Mouse (Mus musculus) CH12.LX (cell line): Measurements from ENCODE around the gene E2f2. TPM values are rescaled to one million over a fixed set of nuclear protein-coding genes. Genes with fewer than 3 reads are reported as not detected.

Experiments
- DNase-seq: peaks from one replicate; pipeline ENCODE4 v3.0.0-alpha.2; 2013; ENCODE audit errors: extremely low read depth
- H3K27ac ChIP-seq: 2 replicates; pipeline ENCODE4 v1.5.1; 2012; ENCODE audit warnings: low read depth, mild to moderate bottlenecking, control low read depth, moderate library complexity; ENCODE audit not compliant: insufficient read depth
- H3K27me3 ChIP-seq: replicated peaks from 2 replicates; pipeline ENCODE3; 2012; ENCODE audit warnings: inconsistent platforms
- H3K36me3 ChIP-seq, 2 experiments: replicated peaks in 1 of 2; 2 replicates each; pipeline versions ENCODE3 to v1.6.1; 2012; ENCODE audit warnings: inconsistent platforms in 1 of 2, low read length in 1 of 2, mild to moderate bottlenecking in 1 of 2, mixed read lengths in 1 of 2, moderate library complexity in 1 of 2; ENCODE audit not compliant: control insufficient read depth in 1 of 2, insufficient read depth in 1 of 2
- H3K4me1 ChIP-seq, 2 experiments: 2 replicates each; pipeline ENCODE4 v1.6.1; 2012; ENCODE audit warnings: inconsistent platforms in 1 of 2, moderate library complexity in 1 of 2; ENCODE audit not compliant: insufficient read depth in 2 of 2, control insufficient read depth in 1 of 2
- H3K4me2 ChIP-seq: 2 replicates; pipeline ENCODE4 v1.6.1; 2012; ENCODE audit warnings: low read depth, mild to moderate bottlenecking, control low read depth; ENCODE audit not compliant: poor library complexity, insufficient read depth, severe bottlenecking
- H3K4me3 ChIP-seq, 3 experiments: fragments of 150-350 bp in 1 of 3; sonication (generic) in 1 of 3; replicated peaks in 1 of 3; 2 replicates each; pipeline versions ENCODE3 to v1.5.1; 2011 to 2012; ENCODE audit warnings: low read depth in 2 of 3, low read length in 2 of 3, mild to moderate bottlenecking in 2 of 3, moderate library complexity in 2 of 3, control low read depth in 1 of 3, improper control_type of control experiment in 1 of 3, inconsistent platforms in 1 of 3, mixed read lengths in 1 of 3; ENCODE audit not compliant: poor library complexity in 1 of 3
- H3K79me2 ChIP-seq: replicated peaks from 2 replicates; pipeline ENCODE4 v1.6.1; 2012; ENCODE audit warnings: mild to moderate bottlenecking, moderate library complexity; ENCODE audit not compliant: control insufficient read depth, poor library complexity, insufficient read depth, severe bottlenecking; ENCODE audit errors: extremely low read depth
- H3K9ac ChIP-seq: 2 replicates; pipeline ENCODE4 v1.6.1; 2012; ENCODE audit warnings: low read depth, mild to moderate bottlenecking, control low read depth, moderate library complexity; ENCODE audit not compliant: insufficient read depth
- H3K9me3 ChIP-seq: replicated peaks from 2 replicates; pipeline ENCODE3; 2012; ENCODE audit warnings: low read length, inconsistent platforms, mixed read lengths
- BHLHE40 ChIP-seq: IDR thresholded peaks from 2 replicates; pipeline ENCODE4 v1.6.1; 2011; ENCODE audit warnings: mild to moderate bottlenecking, low read depth, low read length, improper control_type of control experiment
- CHD2 ChIP-seq: IDR thresholded peaks from 2 replicates; pipeline ENCODE4 v1.6.1; 2011; ENCODE audit warnings: low read length, improper control_type of control experiment
- CTCF ChIP-seq, 2 experiments: IDR thresholded peaks in 1 of 2; conservative IDR thresholded peaks in 1 of 2; 2 replicates each; pipeline ENCODE4 v1.5.1; 2011 to 2012; ENCODE audit warnings: low read depth in 2 of 2, low read length in 2 of 2, improper control_type of control experiment in 1 of 2, inconsistent platforms in 1 of 2, mild to moderate bottlenecking in 1 of 2, moderate library complexity in 1 of 2
- ETS1 ChIP-seq: conservative IDR thresholded peaks from 2 replicates; pipeline ENCODE4 v1.6.1; 2012; ENCODE audit warnings: low read depth, mild to moderate bottlenecking, inconsistent platforms, low read length, improper control_type of control experiment, moderate library complexity
- JUN ChIP-seq: IDR thresholded peaks from 2 replicates; pipeline ENCODE4 v1.6.1; 2011; ENCODE audit warnings: low read depth, mild to moderate bottlenecking, low read length, improper control_type of control experiment, moderate library complexity; ENCODE audit not compliant: insufficient read depth
- JUND ChIP-seq: conservative IDR thresholded peaks from 2 replicates; pipeline ENCODE4 v1.6.1; 2011; ENCODE audit warnings: low read depth, low read length, improper control_type of control experiment
- MAFK ChIP-seq: IDR thresholded peaks from 2 replicates; pipeline ENCODE4 v1.6.1; 2011; ENCODE audit warnings: low read length, improper control_type of control experiment; ENCODE audit not compliant: insufficient replicate concordance
- MAZ ChIP-seq: IDR thresholded peaks from 2 replicates; pipeline ENCODE4 v1.6.1; 2012; ENCODE audit warnings: low read depth, mild to moderate bottlenecking, inconsistent platforms, low read length, improper control_type of control experiment, moderate library complexity
- PAX5 ChIP-seq: IDR thresholded peaks from 2 replicates; pipeline ENCODE4 v1.6.1; 2012; ENCODE audit warnings: low read length, inconsistent platforms, mixed read lengths
- POLR2A ChIP-seq: IDR thresholded peaks from 2 replicates; pipeline ENCODE4 v1.6.1; 2011; ENCODE audit warnings: low read depth, mild to moderate bottlenecking, improper control_type of control experiment, low read length
- POLR2AphosphoS2 ChIP-seq: IDR thresholded peaks from 2 replicates; pipeline ENCODE4 v1.6.1; 2011; ENCODE audit warnings: low read depth, low read length, improper control_type of control experiment
- SIN3A ChIP-seq: IDR thresholded peaks from 2 replicates; pipeline ENCODE4 v1.6.1; 2012; ENCODE audit warnings: low read length, improper control_type of control experiment, inconsistent platforms
- TBP ChIP-seq: conservative IDR thresholded peaks from 2 replicates; pipeline ENCODE4 v1.6.1; 2011; ENCODE audit warnings: low read depth, low read length, improper control_type of control experiment
- UBTF ChIP-seq: IDR thresholded peaks from 2 replicates; pipeline ENCODE4 v1.6.1; 2012; ENCODE audit warnings: low read depth, mild to moderate bottlenecking, inconsistent platforms, low read length, improper control_type of control experiment, moderate library complexity
- ZC3H11A ChIP-seq: IDR thresholded peaks from 2 replicates; pipeline ENCODE4 v1.6.1; 2012; ENCODE audit warnings: low read depth, mild to moderate bottlenecking, inconsistent platforms, low read length, improper control_type of control experiment
- ZMIZ1 ChIP-seq: IDR thresholded peaks from 2 replicates; pipeline ENCODE4 v1.6.1; 2012; ENCODE audit warnings: low read depth, mild to moderate bottlenecking, inconsistent platforms, low read length, improper control_type of control experiment
- ZNF384 ChIP-seq: IDR thresholded peaks from 2 replicates; pipeline ENCODE4 v1.6.1; 2012; ENCODE audit warnings: low read depth, low read length, improper control_type of control experiment, inconsistent platforms
- dilution Hi-C: fragments of 300-500 bp; cut with MboI; formaldehyde crosslinking; loops from 2 replicates; pipeline ENCODE4 v1.14.3; 2020; ENCODE audit warnings: low sequenced_read_pairs; ENCODE audit not compliant: extremely low pct_unique_long_range_greater_than_20kb, extremely low pct_ligation_motif_present
- in situ Hi-C: fragments of 300-500 bp; cut with MboI; formaldehyde crosslinking; loops from 3 replicates; pipeline ENCODE4 v1.14.3; 2019; ENCODE audit warnings: low sequenced_read_pairs, low pct_ligation_motif_present, low pct_unique_long_range_greater_than_20kb, mixed read lengths
- polyA plus RNA-seq: library from polyadenylated mRNA; unstranded; fragments of >175 nt; gene quantifications from 2 replicates; pipeline ENCODE4 v1.2.1, GENCODE M21; 2012; ENCODE audit warnings: low read depth; ENCODE audit not compliant: insufficient read length
- total RNA-seq, 2 experiments: library from RNA; depleted of rRNA; stranded (reverse); fragments of 300-350 nt in 1 of 2; fragments of >200 nt in 1 of 2; gene quantifications; 2 replicates each; pipeline ENCODE4 v1.2.3; 2012 to 2014

Gene E2f2
- total and polyA plus RNA-seq, 3 experiments = 3.9 to 7.2 (median 4.4) TPM

DNA sequence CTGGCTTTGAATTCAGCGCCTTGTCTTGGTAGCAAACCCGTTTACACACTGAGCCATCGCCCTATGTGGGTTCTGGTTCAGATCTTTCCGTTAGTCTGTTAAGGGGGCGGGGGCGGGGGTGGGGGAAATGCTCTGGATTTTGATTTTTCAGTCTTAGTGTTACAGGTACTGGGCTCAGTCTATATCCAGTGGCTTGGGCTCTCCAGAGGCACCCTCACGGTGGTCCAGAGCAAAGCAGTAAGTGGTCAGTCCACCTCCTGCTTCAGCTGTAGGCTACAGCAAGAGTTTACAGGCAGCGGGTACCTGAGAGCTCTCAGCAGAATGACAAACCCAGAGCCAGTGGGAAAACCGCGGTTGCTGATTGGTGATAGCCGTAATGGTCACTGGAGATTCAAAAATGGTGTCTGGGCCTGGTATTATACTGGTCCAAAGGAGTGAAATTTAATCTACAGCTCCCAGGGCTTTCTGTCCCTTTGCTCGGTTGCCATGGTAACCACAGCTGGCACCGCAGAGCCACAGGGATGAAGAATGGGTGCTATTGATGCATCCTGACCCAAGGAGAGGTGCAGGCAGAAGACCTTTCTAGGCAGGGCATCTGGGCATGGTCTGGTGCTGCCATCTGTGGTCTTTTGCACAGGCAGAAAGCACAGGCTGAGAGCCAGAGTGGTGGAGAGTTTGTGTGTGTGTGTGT, 51.5 kb downstream of the E2f2 start:
- Histone ChIP-seq H3K27ac (no peak overlapping the region), H3K9me3 (no peaks in the 10 kb centered on the region), H3K4me3 (no peak overlapping the region), H3K36me3 (no peaks in the 10 kb centered on the region), H3K9ac (no peak overlapping the region), H3K4me2 (no peak overlapping the region), H3K4me1 (no peaks in the 10 kb centered on the region), H3K79me2 (no peaks in the 10 kb centered on the region)
- in situ Hi-C loops (no loop called here), dilution Hi-C loops (no loop called here)
- no peak for DNase-seq
- TF ChIP-seq CTCF (conservative IDR thresholded peaks at IDR 0.05 in 1 of 2, IDR thresholded peaks at IDR 0.05 in 1 of 2; ENCODE audit: low read depth in 2 of 2, low read length in 2 of 2) (no peak), JUND (no peak), SIN3A (no peak), POLR2AphosphoS2 (no peak), MAZ (no peak), POLR2A (no peak), UBTF (no peak)
- TF ChIP-seq, all 38 proteins: peak for 0
- H3K27me3 ChIP-seq = peaks cover 74% of the 10 kb centered on the region

DNA sequence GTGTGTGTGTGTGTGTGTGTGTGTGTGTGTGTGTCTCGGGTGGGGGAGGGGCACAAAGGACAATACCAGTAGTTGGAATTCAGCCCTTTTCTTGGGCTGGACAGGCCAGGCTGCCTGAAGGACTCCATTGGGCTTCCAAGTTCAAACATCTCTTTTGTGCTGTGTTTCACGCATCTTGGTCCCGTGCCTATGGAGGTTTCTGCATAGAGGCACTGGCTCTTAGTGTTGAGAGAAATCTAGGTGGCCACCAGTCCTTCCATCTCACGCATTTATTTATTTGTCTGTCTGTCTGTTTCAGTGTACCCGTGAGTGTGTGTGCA, 52.0 kb downstream of the E2f2 start:
- Histone ChIP-seq H3K4me1 (no peaks in the 10 kb centered on the region), H3K79me2 (no peaks in the 10 kb centered on the region), H3K4me3 (no peak overlapping the region), H3K4me2 (no peak overlapping the region), H3K36me3 (no peaks in the 10 kb centered on the region), H3K9me3 (no peaks in the 10 kb centered on the region), H3K27ac (no peak overlapping the region), H3K27me3 (peaks cover 74% of the 10 kb centered on the region), H3K9ac (no peak overlapping the region)
- DNase-seq = no peak
- TF ChIP-seq CHD2 (no peak), TBP (no peak)
- in situ Hi-C loops = no loop called here
- dilution Hi-C loops = no loop called here

DNA sequence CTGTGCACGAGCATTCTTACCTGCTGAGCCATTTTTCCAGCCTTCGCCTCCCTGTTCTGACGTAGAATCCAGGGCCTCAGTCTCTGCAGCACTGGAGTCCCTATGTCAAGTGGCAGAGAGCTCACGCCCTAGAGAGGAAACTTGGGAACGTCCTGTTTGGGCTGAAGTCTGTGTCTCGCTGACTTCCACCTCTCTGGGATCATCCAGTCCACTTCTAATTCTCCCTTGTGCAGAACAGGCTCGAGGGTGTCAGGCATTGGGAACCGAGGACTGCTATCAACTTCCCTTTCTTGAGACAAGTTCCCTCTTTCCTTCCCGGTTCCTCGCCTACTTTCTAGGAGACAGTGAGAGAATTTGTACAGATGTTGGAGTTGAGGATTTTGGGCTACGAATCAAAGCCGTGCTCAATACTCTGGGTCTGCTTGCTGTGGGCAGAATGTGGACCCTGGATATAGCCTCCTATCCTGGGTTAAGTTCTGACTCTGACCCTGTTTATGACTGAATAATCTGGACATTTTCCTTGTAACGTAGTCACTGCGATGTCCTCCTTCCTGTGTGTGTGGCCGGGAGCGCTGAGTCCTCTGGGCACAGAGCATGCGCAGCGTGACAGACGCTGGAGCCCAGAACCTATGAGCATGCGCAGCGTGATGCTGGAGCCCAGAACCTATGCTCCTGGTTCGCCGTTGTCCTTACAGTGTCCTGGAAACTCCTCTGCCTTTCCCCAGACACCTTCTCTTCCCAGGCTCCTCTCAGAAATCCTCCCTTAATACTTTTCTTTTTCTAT, 52.7 kb downstream of the E2f2 start:
- no peak overlapping the region for H3K4me3 ChIP-seq
- peaks cover 72% of the 10 kb centered on the region for H3K27me3 ChIP-seq
- no peaks in the 10 kb centered on the region for H3K4me1 ChIP-seq
- dilution Hi-C loops (no loop called here), in situ Hi-C loops (loop anchor here (25.0 kb wide), 1 partner anchor 387 kb away; the partner anchor contains the start of genes Kdm1a, Lactbl1 and Tex46)
- no peak overlapping the region for H3K9ac ChIP-seq
- TF ChIP-seq PAX5 (no peak), JUN (no peak), ZC3H11A (no peak), MAFK (no peak), SIN3A (no peak), ZNF384 (no peak), ZMIZ1 (no peak), BHLHE40 (no peak), POLR2A (no peak), ETS1 (no peak)
- H3K27ac ChIP-seq = no peak overlapping the region
- H3K36me3 ChIP-seq = no peaks in the 10 kb centered on the region
- H3K9me3 ChIP-seq = no peaks in the 10 kb centered on the region
- H3K4me2 ChIP-seq = no peak overlapping the region
- no peaks in the 10 kb centered on the region for H3K79me2 ChIP-seq
- DNase-seq = no peak
